Mouse (Mus musculus): Measurements from ENCODE around the gene Tmem47.

GRCm38 (mm10) chrX:81147416-81147815 is 76.9 kb downstream of the Tmem47 start:
- TF ChIP-seq POLR2A (IDR thresholded peaks at IDR 0.05; ENCODE audit: low read depth, low read length) (no peak), CTCF (conservative IDR thresholded peaks at IDR 0.05 in 1 of 2, IDR thresholded peaks at IDR 0.05 in 1 of 2; ENCODE audit: low read depth in 2 of 2, low read length in 2 of 2) (no peak), ZMIZ1 (IDR thresholded peaks at IDR 0.05; ENCODE audit: low read depth, low read length) (no peak), MAX (IDR thresholded peaks at IDR 0.05; ENCODE audit: low read length) (no peak), MYC (IDR thresholded peaks at IDR 0.05; ENCODE audit: low read depth, low read length) (no peak), ZNF384 (IDR thresholded peaks at IDR 0.05; ENCODE audit: low read depth, low read length) (no peak), TCF12 (IDR thresholded peaks at IDR 0.05; ENCODE audit: low read depth, low read length) (no peak), EP300 (IDR thresholded peaks at IDR 0.05; ENCODE audit: low read length) (no peak), ZKSCAN1 (IDR thresholded peaks at IDR 0.05; ENCODE audit: borderline replicate concordance, low read depth, low read length) (no peak), MXI1 (IDR thresholded peaks at IDR 0.05; ENCODE audit: low read depth, low read length) (no peak), GABPA (IDR thresholded peaks at IDR 0.05; ENCODE audit: insufficient replicate concordance, low read depth, low read length) (no peak)

Data from CH12.LX (cell line).